Mouse (Mus musculus): ENCODE data around the gene Hamp. TPM values are rescaled to one million over a fixed set of nuclear protein-coding genes. Genes with fewer than 3 reads are reported as not detected.

Hamp gene
- polyA plus RNA-seq, 1 experiment from 2014 or later: not detected

DNA sequence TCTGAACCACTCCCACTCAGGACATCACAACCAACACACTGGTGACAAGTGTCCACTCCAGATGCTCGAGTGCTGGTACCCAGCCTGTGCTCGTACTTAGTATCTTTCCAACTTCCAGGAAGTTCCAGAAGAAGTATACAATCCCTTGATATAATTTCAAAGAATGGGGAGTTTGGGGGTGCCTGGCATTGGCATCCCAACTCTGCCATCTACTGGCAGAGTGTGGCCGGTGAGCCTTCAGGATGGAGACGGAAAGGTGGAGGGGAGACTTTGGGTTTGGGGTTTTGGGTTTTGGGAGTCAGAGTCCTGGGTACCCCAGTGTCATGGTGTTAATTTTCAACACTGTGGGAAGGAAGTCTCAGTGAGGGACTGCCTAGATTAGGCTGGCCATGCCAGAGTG lies 39.8 kb downstream of the Hamp start:
- Histone ChIP-seq H3K4me1 (ENCODE audit: control insufficient read depth, insufficient read depth, low read length) (peaks cover 8% of the 10 kb centered on the region), H3K9ac (ENCODE audit: low read depth, low read length) (no peak overlapping the region), H3K36me3 (ENCODE audit: control insufficient read depth, insufficient read depth, low read length) (no peaks in the 10 kb centered on the region), H3K9me3 (ENCODE audit: control insufficient read depth, low read length) (no peaks in the 10 kb centered on the region), H3K4me2 (ENCODE audit: low read depth, low read length) (no peak overlapping the region), H3K27me3 (replicated peaks; ENCODE audit: control insufficient read depth, insufficient read depth, low read length) (no peaks in the 10 kb centered on the region), H3K4me3 (ENCODE audit: low read length) (no peak overlapping the region), H3K27ac (ENCODE audit: low read length) (no peak overlapping the region)
- ATAC-seq: no peak
- WGBS: 43% methylated on average over 4 of the region's 4 CpGs

DNA sequence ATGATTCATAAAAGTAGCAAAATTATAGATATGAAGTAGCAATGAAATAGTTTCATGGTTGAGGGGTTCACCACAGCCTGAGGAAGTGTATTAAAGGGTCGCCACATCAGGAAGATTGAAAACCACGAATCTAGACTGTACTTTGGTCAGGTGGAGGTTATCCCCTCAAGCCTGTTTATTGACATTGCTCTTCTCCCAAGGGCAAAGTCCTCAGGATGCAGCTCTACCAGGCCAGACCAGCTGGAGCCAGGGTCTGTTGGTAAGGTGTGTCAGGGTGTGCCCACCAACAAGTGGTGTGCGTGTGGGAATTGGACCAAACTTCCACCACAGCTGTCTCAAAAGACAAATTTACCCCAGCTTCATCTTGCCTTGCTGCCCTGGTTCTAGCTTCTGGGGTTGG lies 48.6 kb downstream of the Hamp start:
- peak; percentile 65 for ATAC-seq
- WGBS: 69% methylated on average over 3 of the region's 3 CpGs
- H3K4me1 ChIP-seq (ENCODE audit: control insufficient read depth, insufficient read depth, low read length): peaks cover 9% of the 10 kb centered on the region; the same call in 1 of the 2 replicates
- H3K4me3 ChIP-seq (ENCODE audit: low read length): no peak overlapping the region
- no peaks in the 10 kb centered on the region for H3K9me3 ChIP-seq (ENCODE audit: control insufficient read depth, low read length)
- H3K27me3 ChIP-seq (replicated peaks; ENCODE audit: control insufficient read depth, insufficient read depth, low read length): no peaks in the 10 kb centered on the region
- H3K27ac ChIP-seq (ENCODE audit: low read length): no peak overlapping the region
- no peaks in the 10 kb centered on the region for H3K36me3 ChIP-seq (ENCODE audit: control insufficient read depth, insufficient read depth, low read length)
- no peak overlapping the region for H3K4me2 ChIP-seq (ENCODE audit: low read depth, low read length)
- no peak overlapping the region for H3K9ac ChIP-seq (ENCODE audit: low read depth, low read length)

DNA sequence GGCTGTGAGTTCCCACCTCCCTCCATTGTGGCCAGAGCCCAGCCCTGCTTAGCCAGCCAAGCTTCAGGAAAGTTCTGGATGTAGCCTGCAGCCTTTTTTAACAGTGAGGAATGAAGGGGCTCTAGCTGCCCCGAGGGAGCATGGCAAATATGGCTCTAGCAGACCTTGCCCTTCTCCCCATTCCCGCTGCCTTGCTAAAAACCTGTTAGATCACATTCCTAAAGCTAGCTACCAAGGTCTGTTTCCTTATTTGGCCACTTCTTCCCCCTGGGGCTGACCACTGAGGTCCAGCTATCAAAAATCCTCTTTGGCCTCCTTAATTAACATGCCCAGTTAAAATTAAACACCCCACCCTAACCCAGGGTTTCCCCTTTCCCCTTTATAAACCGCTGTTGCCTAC lies 51.3 kb downstream of the Hamp start:
- Histone ChIP-seq H3K4me2 (ENCODE audit: low read depth, low read length) (no peak overlapping the region), H3K36me3 (ENCODE audit: control insufficient read depth, insufficient read depth, low read length) (no peaks in the 10 kb centered on the region), H3K4me1 (ENCODE audit: control insufficient read depth, insufficient read depth, low read length) (0 out of 2 replicates have a peak, but pooled peaks cover 6% of the 10 kb centered on the region), H3K27ac (ENCODE audit: low read length) (no peak overlapping the region), H3K27me3 (replicated peaks; ENCODE audit: control insufficient read depth, insufficient read depth, low read length) (no peaks in the 10 kb centered on the region), H3K9me3 (ENCODE audit: control insufficient read depth, low read length) (no peaks in the 10 kb centered on the region), H3K9ac (ENCODE audit: low read depth, low read length) (no peak overlapping the region), H3K4me3 (ENCODE audit: low read length) (no peak overlapping the region)
- peak; percentile 55; the same call in 1 of the 2 replicates for ATAC-seq
- 44% methylated on average over 3 of the region's 3 CpGs for whole genome bisulfite sequencing

Other genes with a start within 250 kb of the Hamp start
- gene 2200002J24Rik, start 245.1 kb downstream of the Hamp start, polyA plus RNA-seq (2015; fragmentation: Nextera tagmentation; extraction: Ambion mirVana): 4.7 and 4.8 TPM in 2 replicates
- gene Atp4a, start 231.8 kb downstream of the Hamp start, polyA plus RNA-seq (2015; fragmentation: Nextera tagmentation; extraction: Ambion mirVana): 1.6 and 2.5 TPM in 2 replicates
- gene Tmem147, start 214.5 kb downstream of the Hamp start, polyA plus RNA-seq (2015; fragmentation: Nextera tagmentation; extraction: Ambion mirVana): 242 and 249 TPM in 2 replicates
- 0.32 TPM in 1 of 2 replicates, not detected in the other for gene Gapdhs, start 200.4 kb downstream of the Hamp start, polyA plus RNA-seq (2015; fragmentation: Nextera tagmentation; extraction: Ambion mirVana)
- gene Sbsn, start 192.6 kb downstream of the Hamp start, polyA plus RNA-seq (2015; fragmentation: Nextera tagmentation; extraction: Ambion mirVana): 0.89 and 1.6 TPM in 2 replicates
- gene Dmkn, start 180.3 kb downstream of the Hamp start, polyA plus RNA-seq (2015; fragmentation: Nextera tagmentation; extraction: Ambion mirVana): 4.4 and 5.8 TPM in 2 replicates
- gene Krtdap, start 156.1 kb downstream of the Hamp start, polyA plus RNA-seq (2015; fragmentation: Nextera tagmentation; extraction: Ambion mirVana): 1.5 and 3.4 TPM in 2 replicates
- 10.9 and 11.7 TPM in 2 replicates for gene Ffar2, start 120.3 kb downstream of the Hamp start, polyA plus RNA-seq (2015; fragmentation: Nextera tagmentation; extraction: Ambion mirVana)
- gene Ffar3, start 87.9 kb downstream of the Hamp start, polyA plus RNA-seq (2015; fragmentation: Nextera tagmentation; extraction: Ambion mirVana): 0.78 TPM in 2 replicates
- 0.35 and 0.37 TPM in 2 replicates for gene Ffar1, start 82.5 kb downstream of the Hamp start, polyA plus RNA-seq (2015; fragmentation: Nextera tagmentation; extraction: Ambion mirVana)
- 0.62 and 0.70 TPM in 2 replicates for gene Cd22, start 63.7 kb downstream of the Hamp start, polyA plus RNA-seq (2015; fragmentation: Nextera tagmentation; extraction: Ambion mirVana)
- 0.31 TPM in 2 replicates for gene Mag, start 29.2 kb downstream of the Hamp start, polyA plus RNA-seq (2015; fragmentation: Nextera tagmentation; extraction: Ambion mirVana)
- not detected in 2 replicates for gene Hamp2, start 19.4 kb downstream of the Hamp start, polyA plus RNA-seq (2015; fragmentation: Nextera tagmentation; extraction: Ambion mirVana)
- gene Usf2, start 12.8 kb upstream of the Hamp start, polyA plus RNA-seq (2015; fragmentation: Nextera tagmentation; extraction: Ambion mirVana): 12.9 and 13.3 TPM in 2 replicates
- 164 and 166 TPM in 2 replicates for gene Lsr, start 29.4 kb upstream of the Hamp start, polyA plus RNA-seq (2015; fragmentation: Nextera tagmentation; extraction: Ambion mirVana)
- 12.8 and 13.7 TPM in 2 replicates for gene Fam187b, start 29.8 kb upstream of the Hamp start, polyA plus RNA-seq (2015; fragmentation: Nextera tagmentation; extraction: Ambion mirVana)
- 22.5 and 26.9 TPM in 2 replicates for gene Fxyd5, start 98.4 kb upstream of the Hamp start, polyA plus RNA-seq (2015; fragmentation: Nextera tagmentation; extraction: Ambion mirVana)
- 20.1 and 22.0 TPM in 2 replicates for gene Fxyd7, start 107.4 kb upstream of the Hamp start, polyA plus RNA-seq (2015; fragmentation: Nextera tagmentation; extraction: Ambion mirVana)
- 62.6 and 71.9 TPM in 2 replicates for gene Fxyd1, start 113.2 kb upstream of the Hamp start, polyA plus RNA-seq (2015; fragmentation: Nextera tagmentation; extraction: Ambion mirVana)
- gene Lgi4, start 115.3 kb upstream of the Hamp start, polyA plus RNA-seq (2015; fragmentation: Nextera tagmentation; extraction: Ambion mirVana): 0.83 and 1.4 TPM in 2 replicates
- gene Fxyd3, start 132.7 kb upstream of the Hamp start, polyA plus RNA-seq (2015; fragmentation: Nextera tagmentation; extraction: Ambion mirVana): 71.2 and 73.7 TPM in 2 replicates
- gene Hpn, start 171.3 kb upstream of the Hamp start, polyA plus RNA-seq (2015; fragmentation: Nextera tagmentation; extraction: Ambion mirVana): 66.4 and 73.6 TPM in 2 replicates
- 0.16 and 1.0 TPM in 2 replicates for gene Scn1b, start 183.0 kb upstream of the Hamp start, polyA plus RNA-seq (2015; fragmentation: Nextera tagmentation; extraction: Ambion mirVana)
- 38.5 and 39.7 TPM in 2 replicates for gene Gramd1a, start 211.9 kb upstream of the Hamp start, polyA plus RNA-seq (2015; fragmentation: Nextera tagmentation; extraction: Ambion mirVana)

All from intestine, embryonic 16.5 days (tissue).